Mouse (Mus musculus): ENCODE measurements around the gene Fgd4. TPM values are rescaled to one million over a fixed set of nuclear protein-coding genes. Genes with fewer than 3 reads are reported as not detected.
A peak's percentile ranks its signal among the peaks of the same experiment; 100 is the strongest.

Fgd4 gene
- polyA plus RNA-seq (2015; fragmentation: Nextera tagmentation; extraction: Ambion mirVana), result 4.6 and 5.1 TPM in 2 replicates

DNA sequence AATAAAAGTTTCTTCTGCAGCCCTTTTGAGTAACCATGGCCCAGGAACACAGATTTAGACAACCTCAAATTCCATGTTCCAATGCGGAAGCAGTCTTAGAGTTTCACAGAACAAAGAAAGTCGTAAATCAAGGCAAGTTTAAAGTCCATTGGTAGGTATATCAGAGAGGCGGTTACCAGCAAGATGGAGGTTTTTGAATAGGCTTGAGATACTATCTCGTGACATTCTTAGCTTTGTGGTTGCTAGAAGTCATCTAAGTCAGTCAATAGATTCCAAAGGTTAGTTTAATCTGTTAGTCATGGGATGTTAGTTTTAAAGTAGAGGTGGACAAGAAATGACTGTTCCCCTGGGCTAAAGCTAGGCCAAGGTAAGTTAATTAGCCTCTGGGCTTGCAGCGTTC, at the start of gene Fgd4:
TSS of gene Fgd4 (minus strand) at position 89 of the 400 bp plus-strand sequence.
- Histone ChIP-seq H3K27ac (no peak within 1 kb of the TSS), H3K27me3 (peaks cover 8% of the 10 kb centered on the region; the same call in 1 of the 2 replicates), H3K36me3 (no peaks in the 10 kb centered on the region), H3K4me3 (peak within 1 kb of the TSS; percentile 79), H3K9ac (peak within 1 kb of the TSS; percentile 86), H3K9me3 (no peaks in the 10 kb centered on the region), H3K4me1 (0 out of 2 replicates have a peak, but pooled peaks cover 6% of the 10 kb centered on the region), H3K4me2 (peak within 1 kb of the TSS; percentile 92)
- WGBS, result 43% methylated on average over 5 of the region's 5 CpGs
- no peak for ATAC-seq (ENCODE audit: insufficient number of reproducible peaks, insufficient read depth, low FRiP score, low TSS enrichment, low read depth)

DNA sequence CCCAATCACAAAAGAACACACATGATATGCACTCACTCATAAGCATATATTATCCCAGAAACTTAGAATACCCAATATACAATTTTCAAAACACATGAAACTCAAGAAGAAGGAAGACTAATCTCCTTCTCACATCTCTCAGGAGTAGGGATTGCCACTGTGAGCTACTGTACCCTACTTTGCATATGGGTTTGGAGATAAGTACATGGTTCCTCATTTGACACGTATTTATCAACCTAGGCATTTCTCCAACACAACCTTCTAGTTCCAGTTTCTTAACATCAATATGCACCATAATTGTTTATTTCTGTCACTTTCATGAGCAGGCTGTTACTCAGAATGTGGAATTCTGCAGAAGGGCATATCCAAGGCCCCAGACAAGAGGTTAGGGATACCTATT, 44.8 kb upstream of the Fgd4 start:
- no peaks in the 10 kb centered on the region for H3K27me3 ChIP-seq
- H3K9ac ChIP-seq, result no peak overlapping the region
- H3K36me3 ChIP-seq, result no peaks in the 10 kb centered on the region
- no peak for ATAC-seq (ENCODE audit: insufficient number of reproducible peaks, insufficient read depth, low FRiP score, low TSS enrichment, low read depth)
- no peaks in the 10 kb centered on the region for H3K4me1 ChIP-seq
- no peak overlapping the region for H3K27ac ChIP-seq
- WGBS, result 76% methylated on average over 1 of the region's 1 CpGs
- no peaks in the 10 kb centered on the region for H3K9me3 ChIP-seq
- H3K4me3 ChIP-seq, result no peak overlapping the region
- no peak overlapping the region for H3K4me2 ChIP-seq

DNA sequence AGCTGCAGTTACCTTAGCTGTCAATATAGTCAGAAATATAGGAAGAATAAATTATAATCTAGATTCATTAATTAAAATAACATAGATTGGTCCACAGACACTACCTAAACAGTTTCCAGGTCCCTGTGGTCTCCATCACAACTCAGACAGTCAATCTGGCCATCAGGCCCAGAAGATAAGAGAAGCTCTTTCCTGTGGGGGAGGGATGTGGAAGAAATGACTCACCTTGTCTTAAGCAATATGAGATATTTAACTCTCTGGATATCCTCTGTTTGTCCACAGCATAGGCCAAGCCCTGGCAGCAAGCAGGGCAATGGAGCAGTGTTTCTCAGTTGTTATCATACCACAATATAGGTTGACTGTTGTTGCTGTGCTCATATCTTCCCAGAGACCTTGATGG, 33.4 kb upstream of the Fgd4 start:
- ATAC-seq (ENCODE audit: insufficient number of reproducible peaks, insufficient read depth, low FRiP score, low TSS enrichment, low read depth), result no peak
- Histone ChIP-seq H3K4me3 (no peak overlapping the region), H3K27ac (no peak overlapping the region), H3K9me3 (peaks cover 10% of the 10 kb centered on the region; the same call in 1 of the 2 replicates), H3K4me2 (no peak overlapping the region), H3K4me1 (no peaks in the 10 kb centered on the region), H3K27me3 (no peaks in the 10 kb centered on the region), H3K36me3 (no peaks in the 10 kb centered on the region), H3K9ac (no peak overlapping the region)

DNA sequence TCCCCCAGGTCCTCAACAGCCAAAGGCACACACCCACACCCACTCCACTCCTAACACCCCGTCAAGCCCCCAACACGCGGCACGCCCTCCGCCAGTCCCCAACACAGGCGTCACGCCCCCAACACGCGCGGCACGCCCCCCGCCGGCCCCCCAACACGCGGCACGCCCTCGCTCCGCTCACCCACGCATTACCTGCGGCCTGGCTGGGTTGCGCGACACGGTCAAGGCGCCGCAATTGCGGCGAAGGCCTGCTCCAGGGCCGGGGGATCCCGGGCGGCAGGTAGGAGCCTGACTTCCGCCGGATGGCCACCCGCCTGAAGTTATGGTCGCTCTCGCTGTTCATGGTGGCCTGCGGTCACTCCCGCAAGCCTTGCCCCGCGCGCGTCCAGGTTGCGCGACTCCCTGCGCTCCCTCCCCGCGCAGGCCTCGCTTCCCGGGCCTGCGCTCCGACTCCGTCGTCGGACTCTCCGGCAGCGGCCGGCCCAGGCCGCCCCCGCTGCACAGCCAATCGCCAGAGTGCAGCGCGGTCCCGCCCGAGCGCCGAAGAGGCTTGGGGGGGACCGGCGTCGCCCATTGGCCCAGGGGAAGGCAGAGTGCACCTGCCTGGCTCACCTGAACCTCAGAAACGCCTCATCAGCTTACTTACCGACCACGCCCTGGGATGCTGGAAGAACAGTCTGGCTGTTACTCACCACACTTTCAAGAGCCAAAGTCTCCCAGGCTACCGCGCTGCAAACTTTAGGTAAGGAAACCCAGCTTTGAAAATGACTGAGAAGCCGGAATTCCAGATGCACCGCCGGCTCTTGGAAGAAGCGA, 555 bp downstream of the Fgd4 start:
- H3K27me3 ChIP-seq, result peaks cover 8% of the 10 kb centered on the region; the same call in 1 of the 2 replicates
- no peaks in the 10 kb centered on the region for H3K36me3 ChIP-seq
- H3K27ac ChIP-seq, result no peak overlapping the region
- peak overlapping the region; percentile 86 for H3K9ac ChIP-seq
- peak overlapping the region; percentile 92 for H3K4me2 ChIP-seq
- WGBS, result under 1% methylated on average over 75 of the region's 77 CpGs
- H3K4me1 ChIP-seq, result 0 out of 2 replicates have a peak, but pooled peaks cover 6% of the 10 kb centered on the region
- H3K9me3 ChIP-seq, result no peaks in the 10 kb centered on the region
- peak overlapping the region; percentile 79 for H3K4me3 ChIP-seq
- ATAC-seq (ENCODE audit: insufficient number of reproducible peaks, insufficient read depth, low FRiP score, low TSS enrichment, low read depth), result peak; percentile 91

DNA sequence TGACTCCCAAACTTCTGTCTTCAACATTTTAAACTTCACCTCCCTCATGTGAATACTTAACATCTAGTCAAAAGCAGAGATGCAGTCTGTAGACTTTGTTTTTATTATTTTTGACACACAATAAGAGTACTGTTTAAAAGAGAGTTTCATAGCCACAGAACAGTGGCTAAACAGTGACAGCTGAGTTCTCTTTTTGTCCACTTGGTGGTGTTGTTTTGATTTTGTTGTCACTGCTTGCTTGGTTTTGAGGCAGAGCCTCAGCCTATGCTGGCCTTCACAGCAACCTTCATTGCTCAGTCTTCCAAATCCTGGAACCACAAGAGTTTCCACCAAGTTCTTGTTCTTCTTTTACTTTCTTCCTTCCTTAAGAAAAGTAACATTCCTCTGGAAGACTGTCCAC, 3.8 kb downstream of the Fgd4 start:
- H3K9me3 ChIP-seq, result no peaks in the 10 kb centered on the region
- no peak for ATAC-seq (ENCODE audit: insufficient number of reproducible peaks, insufficient read depth, low FRiP score, low TSS enrichment, low read depth)
- no peak overlapping the region for H3K4me2 ChIP-seq
- H3K9ac ChIP-seq, result no peak overlapping the region
- H3K4me3 ChIP-seq, result no peak overlapping the region
- no peaks in the 10 kb centered on the region for H3K36me3 ChIP-seq
- 0 out of 2 replicates have a peak, but pooled peaks cover 6% of the 10 kb centered on the region for H3K4me1 ChIP-seq
- H3K27ac ChIP-seq, result no peak overlapping the region
- H3K27me3 ChIP-seq, result peaks cover 8% of the 10 kb centered on the region; the same call in 1 of the 2 replicates

DNA sequence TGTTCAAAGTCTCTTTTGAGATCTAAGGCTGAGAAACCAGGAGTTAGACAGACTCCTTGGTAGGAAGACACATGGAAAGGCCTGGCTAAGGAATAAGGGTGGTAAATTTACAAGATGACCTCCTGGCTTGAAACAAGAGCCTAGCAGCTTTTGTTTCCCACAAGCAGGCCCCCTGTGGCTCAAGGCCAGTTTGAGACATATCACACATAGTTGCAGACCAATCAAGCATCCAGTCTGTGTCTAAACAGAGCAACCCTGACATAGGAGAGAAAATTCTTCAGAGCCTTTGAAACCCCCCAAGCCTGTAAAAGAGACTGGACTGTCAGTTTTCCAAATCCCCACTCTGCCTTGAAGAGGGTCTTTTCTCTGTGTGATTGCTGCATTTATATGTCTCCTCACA, 7.7 kb downstream of the Fgd4 start:
- no peak overlapping the region for H3K4me3 ChIP-seq
- no peaks in the 10 kb centered on the region for H3K27me3 ChIP-seq
- no peaks in the 10 kb centered on the region for H3K36me3 ChIP-seq
- H3K4me1 ChIP-seq, result no peaks in the 10 kb centered on the region
- H3K9ac ChIP-seq, result no peak overlapping the region
- no peak for ATAC-seq (ENCODE audit: insufficient number of reproducible peaks, insufficient read depth, low FRiP score, low TSS enrichment, low read depth)
- no peaks in the 10 kb centered on the region for H3K9me3 ChIP-seq
- H3K27ac ChIP-seq, result no peak overlapping the region
- no peak overlapping the region for H3K4me2 ChIP-seq

DNA sequence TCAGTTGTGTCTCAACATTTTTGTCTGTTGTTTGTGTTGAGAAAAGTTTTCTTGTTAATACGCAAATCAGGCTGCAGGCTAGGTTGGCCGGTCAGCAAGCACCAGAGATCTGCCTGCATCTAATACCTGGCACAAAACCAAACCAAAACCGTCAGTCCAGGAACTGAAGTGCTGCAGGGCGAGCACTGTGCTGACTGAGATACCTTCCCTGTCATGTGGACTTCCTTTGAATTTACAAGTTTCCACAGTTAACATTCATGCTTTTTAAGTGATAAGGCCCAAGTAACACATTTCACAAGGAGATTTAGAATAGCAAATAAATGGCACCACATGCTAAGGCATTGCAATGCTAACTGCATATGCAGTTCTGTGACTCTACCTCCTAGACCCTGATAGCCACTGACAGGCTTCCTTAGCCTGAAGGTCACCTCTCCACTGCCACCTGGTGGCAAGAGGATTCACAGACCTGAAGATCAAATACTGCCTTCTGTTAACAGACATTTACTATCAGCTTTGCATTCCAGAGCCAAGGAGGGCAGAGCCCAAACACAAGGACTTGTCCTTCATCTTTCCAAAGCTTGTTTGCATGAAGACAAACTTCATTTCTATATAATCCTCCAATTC, 15.8 kb downstream of the Fgd4 start:
- Histone ChIP-seq H3K27ac (no peak overlapping the region), H3K4me2 (no peak overlapping the region), H3K36me3 (no peaks in the 10 kb centered on the region), H3K9me3 (no peaks in the 10 kb centered on the region), H3K9ac (no peak overlapping the region), H3K4me1 (no peaks in the 10 kb centered on the region), H3K27me3 (no peaks in the 10 kb centered on the region), H3K4me3 (no peak overlapping the region)
- no peak for ATAC-seq (ENCODE audit: insufficient number of reproducible peaks, insufficient read depth, low FRiP score, low TSS enrichment, low read depth)
- WGBS, result 66% methylated on average over 4 of the region's 4 CpGs

DNA sequence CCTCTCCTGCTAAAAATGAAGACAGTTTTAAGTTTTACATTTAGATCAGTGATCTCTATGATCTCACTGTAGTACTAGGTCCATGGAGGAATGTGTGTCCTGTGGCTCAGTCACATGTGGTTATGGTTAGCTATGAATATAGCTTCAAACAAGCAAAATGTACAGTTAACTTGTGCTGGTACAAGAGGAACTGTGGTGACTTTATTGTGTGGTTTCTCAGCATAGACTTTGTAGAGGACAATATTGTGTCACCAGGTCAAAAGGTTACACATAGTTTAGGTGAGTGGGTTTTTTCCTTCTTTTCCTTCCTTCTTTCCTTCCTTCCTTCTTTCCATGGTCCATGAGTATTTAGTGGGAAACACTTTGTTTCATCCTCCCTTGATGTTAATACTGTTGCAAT, 23.8 kb downstream of the Fgd4 start:
- Histone ChIP-seq H3K9me3 (no peaks in the 10 kb centered on the region), H3K4me1 (no peaks in the 10 kb centered on the region), H3K4me2 (no peak overlapping the region), H3K4me3 (no peak overlapping the region), H3K9ac (no peak overlapping the region), H3K27ac (no peak overlapping the region), H3K27me3 (no peaks in the 10 kb centered on the region), H3K36me3 (no peaks in the 10 kb centered on the region)
- ATAC-seq (ENCODE audit: insufficient number of reproducible peaks, insufficient read depth, low FRiP score, low TSS enrichment, low read depth), result no peak

DNA sequence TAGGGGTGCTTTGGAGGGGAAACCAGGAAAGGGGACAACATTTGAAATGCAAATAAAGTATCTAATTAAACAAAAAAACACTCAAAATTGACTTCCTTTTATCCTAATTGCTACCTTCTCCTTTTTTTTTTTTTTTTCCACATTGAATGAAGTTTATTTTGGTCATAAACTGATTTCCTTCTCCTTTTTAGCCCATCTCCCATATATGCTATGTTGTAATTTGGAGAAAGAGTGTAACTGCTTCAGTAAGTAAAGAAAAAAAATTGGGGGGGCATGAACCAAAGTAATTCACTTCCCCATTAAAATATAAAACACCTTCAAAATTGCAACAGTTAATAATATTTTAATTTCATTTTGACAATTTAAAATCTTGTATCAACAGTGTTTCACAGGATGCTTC, 25.8 kb downstream of the Fgd4 start:
- H3K4me3 ChIP-seq, result no peak overlapping the region

DNA sequence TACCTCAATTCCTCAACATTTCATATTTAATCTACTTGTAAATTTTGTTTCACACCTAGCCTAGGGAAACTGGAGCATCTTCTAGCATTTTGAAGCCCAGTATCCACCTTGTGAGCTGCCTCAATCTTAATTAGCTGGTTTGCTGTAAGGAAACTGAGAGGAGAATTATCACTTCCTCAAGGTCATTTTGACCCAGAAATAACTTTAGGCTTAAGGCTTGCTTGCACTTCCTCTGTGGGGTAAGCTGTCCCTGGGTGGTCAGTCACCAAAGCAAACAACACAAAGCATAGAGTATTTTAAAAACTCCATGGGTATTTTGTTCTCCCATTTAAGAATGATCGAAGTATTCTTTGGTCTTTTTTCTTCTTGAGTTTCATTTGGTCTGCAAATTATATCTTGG, 27.2 kb downstream of the Fgd4 start:
- Histone ChIP-seq H3K27ac (no peak overlapping the region), H3K4me3 (no peak overlapping the region), H3K9me3 (no peaks in the 10 kb centered on the region), H3K9ac (no peak overlapping the region), H3K27me3 (no peaks in the 10 kb centered on the region), H3K4me1 (no peaks in the 10 kb centered on the region), H3K4me2 (no peak overlapping the region), H3K36me3 (no peaks in the 10 kb centered on the region)
- 83% methylated on average over 1 of the region's 1 CpGs for WGBS
- ATAC-seq (ENCODE audit: insufficient number of reproducible peaks, insufficient read depth, low FRiP score, low TSS enrichment, low read depth), result no peak

More for the DNA sequence above, 25.8 kb downstream of the Fgd4 start:
- Histone ChIP-seq H3K4me2 (no peak overlapping the region), H3K4me1 (no peaks in the 10 kb centered on the region), H3K27ac (no peak overlapping the region), H3K9me3 (no peaks in the 10 kb centered on the region), H3K9ac (no peak overlapping the region), H3K36me3 (no peaks in the 10 kb centered on the region), H3K27me3 (no peaks in the 10 kb centered on the region)
- ATAC-seq (ENCODE audit: insufficient number of reproducible peaks, insufficient read depth, low FRiP score, low TSS enrichment, low read depth), result no peak

DNA sequence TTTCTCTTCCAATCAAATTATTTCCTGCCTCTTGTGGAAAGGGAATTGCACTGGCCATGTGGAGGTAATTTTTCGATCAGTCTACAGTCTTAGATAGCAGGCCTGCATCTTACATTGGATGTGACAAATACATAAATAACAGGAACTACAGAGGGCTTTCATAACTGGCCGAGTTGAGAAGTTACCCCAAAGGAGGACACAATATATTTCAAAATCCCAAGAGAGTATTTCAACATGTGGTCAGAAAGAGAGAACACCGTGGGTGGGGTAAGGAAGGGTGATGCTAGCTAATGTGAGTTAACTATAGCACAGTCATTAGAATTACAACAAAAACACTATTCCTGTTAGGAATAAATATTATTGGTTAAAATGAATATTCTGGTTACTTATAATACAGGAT, 29.0 kb downstream of the Fgd4 start:
- Histone ChIP-seq H3K9ac (no peak overlapping the region), H3K9me3 (no peaks in the 10 kb centered on the region), H3K36me3 (no peaks in the 10 kb centered on the region), H3K27me3 (no peaks in the 10 kb centered on the region), H3K4me2 (no peak overlapping the region), H3K4me1 (no peaks in the 10 kb centered on the region), H3K4me3 (no peak overlapping the region), H3K27ac (no peak overlapping the region)
- WGBS, result 65% methylated on average over 3 of the region's 3 CpGs
- ATAC-seq (ENCODE audit: insufficient number of reproducible peaks, insufficient read depth, low FRiP score, low TSS enrichment, low read depth), result no peak

DNA sequence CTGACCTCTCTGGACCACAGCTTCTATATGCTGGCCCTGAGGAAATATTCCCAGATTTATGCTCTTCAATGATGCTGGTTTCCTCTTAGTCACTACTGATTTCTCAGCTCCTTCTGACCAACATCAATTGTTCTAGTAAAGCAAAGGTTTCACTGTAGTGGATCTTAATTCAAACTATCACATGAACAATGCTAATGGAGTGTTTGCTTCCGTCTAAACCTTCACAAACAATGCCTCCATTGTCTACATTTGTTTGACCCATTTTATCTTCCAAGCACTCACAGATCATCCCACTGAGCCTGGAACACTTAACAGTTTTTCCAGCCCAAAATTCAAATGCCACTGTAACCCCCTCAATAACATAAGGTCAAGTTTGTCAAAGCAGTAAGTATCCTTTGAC, 33.6 kb downstream of the Fgd4 start:
- 52% methylated on average over 1 of the region's 1 CpGs for WGBS

More for the DNA sequence above, 33.6 kb downstream of the Fgd4 start:
- Histone ChIP-seq H3K27me3 (no peaks in the 10 kb centered on the region), H3K4me2 (no peak overlapping the region), H3K9ac (no peak overlapping the region), H3K36me3 (no peaks in the 10 kb centered on the region), H3K4me1 (no peaks in the 10 kb centered on the region), H3K27ac (no peak overlapping the region), H3K9me3 (no peaks in the 10 kb centered on the region), H3K4me3 (no peak overlapping the region)
- ATAC-seq (ENCODE audit: insufficient number of reproducible peaks, insufficient read depth, low FRiP score, low TSS enrichment, low read depth), result no peak

Measured in embryonic facial prominence, embryonic 13.5 days (tissue).